Mouse (Mus musculus): ENCODE results near the gene Drosha. TPM values are rescaled to one million over a fixed set of nuclear protein-coding genes. Genes with fewer than 3 reads are reported as not detected.
"Not testable (repeated sequence)": the region's sequence is repeated elsewhere in the genome, so short reads cannot be mapped to it uniquely, and the experiment has no call there.

The Drosha gene
- polyA plus RNA-seq, 1 experiment from 2014 or later: 40.5 TPM

DNA sequence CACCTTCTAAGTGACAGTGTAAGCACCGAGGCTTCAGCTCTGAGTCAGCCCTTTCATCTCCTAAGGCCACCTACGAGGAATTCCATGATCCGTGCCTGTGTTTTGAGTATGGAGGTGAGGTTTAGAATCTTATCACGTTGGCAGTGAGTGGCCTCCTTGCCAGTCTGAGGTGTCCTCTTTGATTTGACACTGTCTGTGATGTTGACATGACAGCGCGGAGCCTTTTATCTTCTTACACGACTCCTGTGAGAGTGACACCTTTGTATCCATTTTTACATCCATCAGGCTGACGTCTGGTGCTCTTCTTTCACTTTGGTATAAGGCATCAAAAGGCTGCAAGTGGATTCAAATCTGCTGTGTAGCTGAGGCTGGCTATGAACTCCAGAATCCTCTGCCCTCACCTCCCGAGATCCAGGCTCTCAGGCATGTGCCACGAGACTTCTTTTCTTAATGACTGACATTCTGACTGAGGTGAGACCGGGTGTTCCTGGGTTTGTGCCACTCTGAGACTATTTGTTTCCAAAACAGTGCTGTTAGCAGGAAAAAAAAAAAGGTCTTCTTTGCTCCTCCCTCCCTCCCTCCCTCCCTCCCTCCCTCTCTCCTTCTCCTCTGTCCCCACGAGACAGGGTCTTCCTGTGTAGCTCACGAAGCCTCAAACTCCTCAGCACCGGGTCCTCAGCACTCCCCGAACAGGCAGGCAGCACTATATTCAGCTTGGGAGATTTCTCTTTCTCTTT is 24.0 kb upstream of the Drosha start:
- no peak overlapping the region for H3K9ac ChIP-seq (replicated peaks; ENCODE audit: low read length)
- no peak for ATAC-seq (ENCODE audit: low FRiP score, low TSS enrichment)
- H3K27ac ChIP-seq (ENCODE audit: low read length): no peak overlapping the region
- no peaks in the 10 kb centered on the region for H3K9me3 ChIP-seq (ENCODE audit: low read length)
- WGBS: 46% methylated on average over 15 of the region's 15 CpGs
- H3K4me2 ChIP-seq (replicated peaks; ENCODE audit: low read depth, low read length): 0 out of 2 replicates have a peak overlapping the region, but pooled peaks have one; percentile 4
- H3K4me3 ChIP-seq (ENCODE audit: low read length): no peak overlapping the region
- H3K36me3 ChIP-seq (ENCODE audit: insufficient read depth, low read length): no peaks in the 10 kb centered on the region
- no peaks in the 10 kb centered on the region for H3K27me3 ChIP-seq (ENCODE audit: insufficient read depth, low read length)
- H3K4me1 ChIP-seq (ENCODE audit: insufficient read depth, low read length): 0 out of 2 replicates have a peak, but pooled peaks cover 2% of the 10 kb centered on the region

DNA sequence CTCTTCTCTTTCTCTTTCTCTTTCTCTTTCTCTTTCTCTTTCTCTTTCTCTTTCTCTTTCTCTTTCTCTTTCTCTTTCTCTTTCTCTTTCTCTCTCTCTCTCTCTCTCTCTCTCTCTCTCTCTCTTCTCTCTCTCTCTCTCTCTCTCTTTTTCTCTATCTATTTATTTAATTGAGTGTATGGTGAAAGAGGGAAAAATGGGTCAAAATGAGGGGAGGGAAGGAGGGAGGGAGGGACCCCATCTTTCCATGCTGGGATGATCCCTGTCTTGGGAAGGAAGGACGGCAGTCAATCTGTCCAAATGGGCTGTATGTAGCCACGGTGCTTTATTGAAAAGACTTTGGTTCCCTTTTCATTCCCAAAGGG is 23.5 kb upstream of the Drosha start:
- H3K4me2 ChIP-seq (replicated peaks; ENCODE audit: low read depth, low read length); H3K9me3 ChIP-seq (ENCODE audit: low read length); H3K27me3 ChIP-seq (ENCODE audit: insufficient read depth, low read length); H3K4me3 ChIP-seq (ENCODE audit: low read length); H3K4me1 ChIP-seq (ENCODE audit: insufficient read depth, low read length); H3K27ac ChIP-seq (ENCODE audit: low read length); ATAC-seq (ENCODE audit: low FRiP score, low TSS enrichment); H3K36me3 ChIP-seq (ENCODE audit: insufficient read depth, low read length); H3K9ac ChIP-seq (replicated peaks; ENCODE audit: low read length): not testable (repeated sequence)
- WGBS: 85% methylated on average over 2 of the region's 2 CpGs

DNA sequence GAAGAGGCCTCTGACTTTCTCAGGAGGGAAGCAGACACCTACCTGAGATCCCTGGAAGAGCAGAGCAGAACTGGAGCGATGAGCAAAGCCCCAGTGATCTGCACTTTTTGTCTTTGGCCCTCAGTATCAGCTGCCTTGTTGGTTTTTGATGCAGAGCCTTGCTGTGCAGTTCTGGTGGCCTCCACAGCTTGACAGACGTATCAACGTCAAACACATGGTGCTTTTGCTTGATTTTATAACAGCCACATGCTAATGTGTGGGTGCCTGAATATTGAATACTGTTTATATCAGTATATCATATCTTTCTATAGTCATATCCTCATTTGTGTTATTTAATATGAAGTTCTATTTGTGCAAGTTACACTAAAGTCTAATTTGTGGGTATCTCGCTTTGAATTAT is 19.5 kb upstream of the Drosha start:
- Histone ChIP-seq H3K27me3 (ENCODE audit: insufficient read depth, low read length) (no peaks in the 10 kb centered on the region), H3K4me3 (ENCODE audit: low read length) (no peak overlapping the region), H3K27ac (ENCODE audit: low read length) (no peak overlapping the region), H3K9me3 (ENCODE audit: low read length) (no peaks in the 10 kb centered on the region), H3K4me2 (replicated peaks; ENCODE audit: low read depth, low read length) (no peak overlapping the region), H3K4me1 (ENCODE audit: insufficient read depth, low read length) (0 out of 2 replicates have a peak, but pooled peaks cover 2% of the 10 kb centered on the region), H3K36me3 (ENCODE audit: insufficient read depth, low read length) (peaks cover 26% of the 10 kb centered on the region), H3K9ac (replicated peaks; ENCODE audit: low read length) (no peak overlapping the region)
- 81% methylated on average over 4 of the region's 4 CpGs for WGBS
- no peak for ATAC-seq (ENCODE audit: low FRiP score, low TSS enrichment)

DNA sequence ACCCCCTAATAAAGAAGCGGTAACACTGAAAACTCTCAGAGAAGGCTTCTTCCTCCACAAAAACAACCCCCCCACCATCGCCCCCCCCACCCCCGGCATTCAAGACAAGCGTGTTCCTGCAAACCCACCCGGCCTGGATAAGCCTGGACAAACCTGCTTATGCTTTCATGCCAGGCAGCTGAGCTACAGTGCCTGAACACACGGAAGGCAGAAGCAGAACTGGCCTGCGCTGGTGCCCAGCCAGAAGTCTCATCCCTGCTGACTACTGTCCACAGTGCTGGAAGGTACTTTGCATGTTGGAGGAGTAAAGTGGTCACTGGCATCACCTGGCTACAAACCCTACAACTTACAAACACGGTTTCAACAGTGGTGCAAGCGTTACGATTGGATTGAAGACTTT is 17.5 kb upstream of the Drosha start:
- no peaks in the 10 kb centered on the region for H3K9me3 ChIP-seq (ENCODE audit: low read length)
- H3K27ac ChIP-seq (ENCODE audit: low read length): no peak overlapping the region
- ATAC-seq (ENCODE audit: low FRiP score, low TSS enrichment): no peak
- H3K4me1 ChIP-seq (ENCODE audit: insufficient read depth, low read length): 0 out of 2 replicates have a peak, but pooled peaks cover 2% of the 10 kb centered on the region
- H3K9ac ChIP-seq (replicated peaks; ENCODE audit: low read length): no peak overlapping the region
- H3K27me3 ChIP-seq (ENCODE audit: insufficient read depth, low read length): no peaks in the 10 kb centered on the region
- H3K4me2 ChIP-seq (replicated peaks; ENCODE audit: low read depth, low read length): no peak overlapping the region
- 88% methylated on average over 10 of the region's 10 CpGs for WGBS
- H3K4me3 ChIP-seq (ENCODE audit: low read length): no peak overlapping the region
- peaks cover 46% of the 10 kb centered on the region for H3K36me3 ChIP-seq (ENCODE audit: insufficient read depth, low read length)

DNA sequence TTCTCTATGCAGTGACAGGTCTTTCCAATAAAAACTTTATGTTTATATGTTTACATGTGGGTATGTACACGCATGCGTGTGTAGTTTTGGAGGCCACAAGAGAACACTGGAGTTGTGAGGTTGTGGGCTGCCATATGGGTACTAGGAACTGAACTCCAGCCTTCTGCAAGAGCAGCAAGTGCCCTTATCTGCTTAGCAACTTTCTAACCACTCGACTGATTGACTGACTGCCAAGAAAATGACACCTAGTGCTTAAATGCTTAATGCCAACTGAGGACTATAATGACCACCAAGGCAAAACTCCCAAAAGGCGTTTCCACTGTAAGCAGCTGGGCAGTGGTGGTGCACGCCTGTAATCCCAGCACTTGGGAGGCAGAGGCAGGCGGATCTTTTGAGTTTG is 15.3 kb upstream of the Drosha start:
- H3K27ac ChIP-seq (ENCODE audit: low read length): no peak overlapping the region
- H3K4me1 ChIP-seq (ENCODE audit: insufficient read depth, low read length): no peaks in the 10 kb centered on the region
- WGBS: 93% methylated on average over 6 of the region's 6 CpGs
- no peaks in the 10 kb centered on the region for H3K9me3 ChIP-seq (ENCODE audit: low read length)
- no peak overlapping the region for H3K9ac ChIP-seq (replicated peaks; ENCODE audit: low read length)
- H3K27me3 ChIP-seq (ENCODE audit: insufficient read depth, low read length): no peaks in the 10 kb centered on the region
- ATAC-seq (ENCODE audit: low FRiP score, low TSS enrichment): no peak
- H3K36me3 ChIP-seq (ENCODE audit: insufficient read depth, low read length): peaks cover 61% of the 10 kb centered on the region
- no peak overlapping the region for H3K4me3 ChIP-seq (ENCODE audit: low read length)
- no peak overlapping the region for H3K4me2 ChIP-seq (replicated peaks; ENCODE audit: low read depth, low read length)

DNA sequence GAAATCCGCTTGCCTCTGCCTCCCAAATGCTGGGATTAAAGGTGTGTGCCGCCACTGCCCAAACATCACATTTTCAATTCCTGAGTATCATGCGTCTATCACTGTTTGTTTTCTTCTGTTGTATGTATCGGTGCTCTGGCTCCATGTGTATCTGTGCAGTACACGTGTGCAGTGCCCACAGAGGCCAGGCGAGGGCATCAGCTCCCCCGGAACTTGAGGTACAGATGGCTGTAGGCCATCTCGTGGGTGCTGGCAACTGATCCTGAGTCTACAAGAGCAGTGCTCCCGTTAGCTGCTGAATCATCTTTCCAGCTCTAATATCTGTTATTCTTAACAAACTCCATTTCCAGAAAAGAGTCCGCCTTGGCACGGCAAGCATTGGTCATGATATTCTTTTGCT is 12.0 kb upstream of the Drosha start:
- H3K27ac ChIP-seq (ENCODE audit: low read length): no peak overlapping the region
- H3K4me1 ChIP-seq (ENCODE audit: insufficient read depth, low read length): no peaks in the 10 kb centered on the region
- WGBS: 94% methylated on average over 11 of the region's 11 CpGs
- no peak overlapping the region for H3K9ac ChIP-seq (replicated peaks; ENCODE audit: low read length)
- H3K4me3 ChIP-seq (ENCODE audit: low read length): no peak overlapping the region
- H3K4me2 ChIP-seq (replicated peaks; ENCODE audit: low read depth, low read length): no peak overlapping the region
- peaks cover 79% of the 10 kb centered on the region for H3K36me3 ChIP-seq (ENCODE audit: insufficient read depth, low read length)
- no peaks in the 10 kb centered on the region for H3K27me3 ChIP-seq (ENCODE audit: insufficient read depth, low read length)
- no peak for ATAC-seq (ENCODE audit: low FRiP score, low TSS enrichment)
- no peaks in the 10 kb centered on the region for H3K9me3 ChIP-seq (ENCODE audit: low read length)

DNA sequence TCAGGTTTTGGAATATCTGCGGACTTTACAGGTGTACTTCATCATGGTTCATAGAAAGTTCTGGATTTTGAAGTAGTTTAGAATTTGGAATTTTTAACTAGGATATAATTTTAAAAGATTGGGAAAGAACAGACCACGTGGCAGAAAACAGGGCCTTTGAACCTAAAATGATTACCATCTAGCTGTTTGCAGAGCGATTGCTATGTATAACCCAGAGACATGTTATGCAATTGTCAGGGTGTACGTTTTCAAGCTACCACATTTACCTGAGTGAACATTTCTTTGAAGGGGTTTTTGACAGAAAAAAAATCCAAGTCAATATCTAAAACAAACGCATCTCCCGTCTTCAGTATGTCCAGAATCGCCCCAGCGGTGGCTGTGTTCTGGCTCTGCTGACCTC is 7.0 kb upstream of the Drosha start:
- Histone ChIP-seq H3K4me1 (ENCODE audit: insufficient read depth, low read length) (no peaks in the 10 kb centered on the region), H3K9me3 (ENCODE audit: low read length) (no peaks in the 10 kb centered on the region), H3K36me3 (ENCODE audit: insufficient read depth, low read length) (peaks cover 78% of the 10 kb centered on the region), H3K27me3 (ENCODE audit: insufficient read depth, low read length) (no peaks in the 10 kb centered on the region), H3K27ac (ENCODE audit: low read length) (no peak overlapping the region), H3K4me2 (replicated peaks; ENCODE audit: low read depth, low read length) (no peak overlapping the region), H3K4me3 (ENCODE audit: low read length) (no peak overlapping the region), H3K9ac (replicated peaks; ENCODE audit: low read length) (no peak overlapping the region)
- ATAC-seq (ENCODE audit: low FRiP score, low TSS enrichment): no peak
- 95% methylated on average over 8 of the region's 8 CpGs for WGBS

DNA sequence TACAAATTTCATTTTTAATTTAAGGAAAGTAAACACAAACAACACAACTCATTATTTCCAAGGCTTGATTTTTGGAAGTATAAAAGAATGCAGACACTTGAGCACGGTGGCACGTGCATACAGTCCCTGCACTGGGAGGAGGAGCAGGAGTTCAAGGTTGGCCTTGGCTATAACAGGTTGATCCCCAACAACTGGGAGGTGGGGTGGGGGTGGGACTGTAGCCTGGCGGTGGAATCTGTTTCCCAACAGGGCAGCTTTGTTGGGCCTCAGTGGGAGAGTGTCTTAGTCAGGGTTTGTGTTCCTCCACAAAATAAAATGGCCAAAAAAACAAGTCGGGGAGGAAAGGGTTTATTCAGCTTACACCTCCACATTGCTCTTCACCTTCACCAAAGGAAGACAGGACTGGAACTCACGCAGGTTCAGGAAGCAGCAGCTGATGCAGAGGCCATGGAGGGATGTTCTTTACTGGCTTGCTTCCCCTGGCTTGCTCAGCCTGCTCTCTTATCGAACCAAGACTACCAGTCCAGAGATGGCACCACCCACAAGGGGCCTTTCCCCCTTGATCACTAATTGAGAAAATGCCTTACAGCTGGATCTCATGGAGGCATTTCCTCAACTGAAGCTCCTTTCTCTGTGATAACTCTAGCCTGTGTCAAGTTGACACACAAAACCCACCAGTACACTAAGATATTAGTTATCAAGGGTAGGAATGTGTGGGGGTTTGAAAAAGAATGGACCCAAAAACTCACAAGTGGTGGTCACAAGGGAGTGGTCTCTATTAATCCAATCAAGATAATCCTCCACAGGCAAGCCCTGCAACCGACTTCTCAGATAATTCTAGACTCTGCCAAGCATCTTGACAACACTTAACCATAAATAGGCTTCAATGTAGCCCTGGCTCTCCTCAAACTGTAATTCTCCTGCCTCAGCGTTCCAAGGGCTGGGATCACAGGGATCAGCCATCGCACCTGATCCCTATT is 1.9 kb upstream of the Drosha start:
- no peak overlapping the region for H3K4me2 ChIP-seq (replicated peaks; ENCODE audit: low read depth, low read length)
- no peaks in the 10 kb centered on the region for H3K27me3 ChIP-seq (ENCODE audit: insufficient read depth, low read length)
- peaks cover 24% of the 10 kb centered on the region for H3K4me1 ChIP-seq (ENCODE audit: insufficient read depth, low read length)
- no peaks in the 10 kb centered on the region for H3K9me3 ChIP-seq (ENCODE audit: low read length)
- no peak for ATAC-seq (ENCODE audit: low FRiP score, low TSS enrichment)
- 83% methylated on average over 9 of the region's 9 CpGs for WGBS
- no peak overlapping the region for H3K9ac ChIP-seq (replicated peaks; ENCODE audit: low read length)
- H3K27ac ChIP-seq (ENCODE audit: low read length): no peak overlapping the region
- no peak overlapping the region for H3K4me3 ChIP-seq (ENCODE audit: low read length)
- H3K36me3 ChIP-seq (ENCODE audit: insufficient read depth, low read length): peaks cover 41% of the 10 kb centered on the region

DNA sequence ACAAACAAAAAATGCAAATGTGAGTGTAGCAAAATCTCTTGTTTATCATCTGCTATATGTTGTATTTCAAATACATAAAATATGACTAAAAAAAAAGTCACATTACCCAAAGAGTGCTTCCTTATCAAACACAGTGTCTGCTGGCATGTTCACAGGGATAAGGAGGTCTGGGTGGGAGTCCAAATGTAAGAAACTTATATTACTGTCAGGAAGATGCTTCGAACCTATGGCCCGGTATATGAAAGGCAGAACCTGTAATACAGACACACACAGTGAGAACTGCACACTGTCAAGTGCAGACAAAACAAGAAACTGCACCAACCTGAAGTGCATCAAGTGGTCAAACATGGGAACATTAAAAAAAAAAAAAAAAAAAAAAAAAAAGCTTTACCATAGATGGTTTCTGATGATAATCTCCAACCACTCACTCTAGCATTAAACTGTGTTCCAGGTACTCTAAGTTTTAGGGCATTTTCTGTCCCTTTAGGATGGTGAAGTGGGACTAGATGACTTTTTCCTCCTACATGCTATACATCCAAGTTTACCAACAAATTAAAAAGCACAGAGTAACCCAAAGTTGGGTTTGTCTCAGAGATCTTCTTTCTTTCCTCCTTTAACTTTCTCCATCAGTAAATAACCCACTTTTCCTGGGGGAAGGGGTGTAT is 1.0 kb upstream of the Drosha start:
- Histone ChIP-seq H3K4me1 (ENCODE audit: insufficient read depth, low read length) (peaks cover 24% of the 10 kb centered on the region), H3K9ac (replicated peaks; ENCODE audit: low read length) (peak overlapping the region; percentile 93), H3K27me3 (ENCODE audit: insufficient read depth, low read length) (no peaks in the 10 kb centered on the region), H3K4me2 (replicated peaks; ENCODE audit: low read depth, low read length) (peak overlapping the region; percentile 74), H3K36me3 (ENCODE audit: insufficient read depth, low read length) (peaks cover 41% of the 10 kb centered on the region), H3K9me3 (ENCODE audit: low read length) (no peaks in the 10 kb centered on the region), H3K27ac (ENCODE audit: low read length) (0 out of 2 replicates have a peak overlapping the region, but pooled peaks have one; percentile 68), H3K4me3 (ENCODE audit: low read length) (peak overlapping the region; percentile 96)
- ATAC-seq (ENCODE audit: low FRiP score, low TSS enrichment): no peak
- 86% methylated on average over 2 of the region's 2 CpGs for WGBS

Data from kidney, embryonic 16.5 days (tissue).